Mouse (Mus musculus) frontal cortex, adult (tissue): ENCODE measurements around the gene Stat1.
A peak's percentile ranks its signal among the peaks of the same experiment; 100 is the strongest.

Experiments used
- ATAC-seq: cut with Nextera tagmentation; 2 replicates; pipeline ENCODE4 v1.9.2; 2017; ENCODE audit warnings: mild to moderate bottlenecking, moderate library complexity, mixed read lengths; ENCODE audit not compliant: low TSS enrichment

The Stat1 gene

DNA sequence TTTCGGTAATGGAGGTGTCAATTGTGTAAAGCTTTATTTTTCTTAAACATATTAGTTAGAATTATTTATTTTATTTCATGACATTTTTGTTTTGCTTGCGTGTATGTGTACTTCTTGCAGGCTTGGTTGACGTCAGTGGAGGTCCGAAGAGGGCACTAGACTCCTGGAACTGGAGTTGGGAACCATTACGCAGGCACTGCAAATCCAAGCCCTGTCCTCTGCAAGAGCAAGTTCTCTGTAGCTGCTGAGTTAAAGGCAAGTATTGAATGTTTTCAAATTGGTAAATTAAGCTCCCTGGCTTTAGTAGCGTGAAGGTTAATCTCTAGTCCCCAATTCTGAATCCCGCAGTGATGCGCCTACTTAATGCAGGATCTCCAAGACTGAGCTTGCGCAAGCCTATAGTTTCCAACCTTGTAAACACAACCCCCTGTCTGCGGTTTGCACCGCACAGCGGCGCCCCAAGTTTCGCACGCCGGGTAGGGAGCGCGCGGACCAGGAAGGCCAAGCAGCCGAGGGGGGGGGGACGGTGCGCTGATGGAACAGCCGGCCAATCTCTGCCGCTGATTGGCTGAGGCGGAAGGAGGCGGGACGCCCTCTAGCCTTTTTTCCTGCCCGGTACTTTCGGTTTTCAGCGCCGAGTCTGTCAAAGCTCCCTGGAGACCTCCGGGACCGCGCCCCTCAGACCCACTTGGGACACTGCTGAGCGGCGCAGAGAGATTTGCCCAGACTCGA lies at the start of gene Stat1:
Gene Stat1, plus strand, starts transcription at position 581 of the 732 bp plus-strand sequence.
- ATAC-seq: peak; percentile 95

DNA sequence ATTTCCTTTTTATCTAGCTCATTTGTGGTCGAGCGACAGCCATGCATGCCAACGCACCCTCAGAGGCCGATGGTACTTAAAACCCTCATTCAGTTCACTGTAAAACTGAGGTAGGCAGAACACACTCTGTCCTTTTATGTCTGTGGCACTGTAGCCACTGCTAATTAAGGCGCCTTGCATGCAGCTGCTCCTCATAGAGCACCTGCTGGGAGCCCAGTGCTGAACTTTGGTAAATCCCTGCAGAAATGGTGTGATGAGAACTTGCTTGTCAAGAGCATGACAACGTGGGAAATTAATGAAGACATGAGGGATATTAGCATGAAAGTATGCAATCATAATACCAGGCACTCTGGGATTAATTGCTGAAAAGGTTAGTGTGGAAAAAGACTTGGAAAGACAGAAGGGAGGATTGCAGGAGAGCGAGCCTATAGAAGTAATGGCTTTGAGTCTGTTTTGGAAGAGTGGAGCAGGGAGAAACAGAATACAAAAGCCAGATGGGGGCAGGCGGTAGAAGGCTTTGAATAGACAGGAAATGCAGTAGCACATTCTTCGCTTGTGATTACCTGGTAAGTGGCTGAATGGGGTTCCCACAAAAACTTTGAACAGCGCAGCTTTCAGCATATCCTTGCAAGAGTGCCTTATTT lies 39.4 kb upstream of the Stat1 start:
- no peak for ATAC-seq

DNA sequence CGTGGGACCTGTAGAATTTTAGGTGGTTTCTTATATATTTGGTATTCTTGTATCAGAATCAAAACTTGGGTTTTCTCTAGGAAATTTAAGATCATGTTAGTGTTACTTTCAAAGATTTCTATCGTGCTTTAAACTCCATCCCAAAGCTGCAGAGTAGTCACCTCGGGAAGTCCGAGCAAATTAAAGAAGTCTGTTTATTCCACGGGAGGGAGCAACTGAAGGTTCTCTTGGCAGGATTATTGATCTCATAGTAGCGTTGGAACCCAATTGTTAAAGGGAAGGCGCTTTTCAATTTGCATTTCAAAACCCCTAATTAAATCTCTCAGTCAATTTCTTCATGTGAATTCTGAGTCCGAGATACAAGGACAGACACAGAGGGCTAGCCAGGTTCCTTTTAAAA lies 38.9 kb upstream of the Stat1 start:
- ATAC-seq: no peak

DNA sequence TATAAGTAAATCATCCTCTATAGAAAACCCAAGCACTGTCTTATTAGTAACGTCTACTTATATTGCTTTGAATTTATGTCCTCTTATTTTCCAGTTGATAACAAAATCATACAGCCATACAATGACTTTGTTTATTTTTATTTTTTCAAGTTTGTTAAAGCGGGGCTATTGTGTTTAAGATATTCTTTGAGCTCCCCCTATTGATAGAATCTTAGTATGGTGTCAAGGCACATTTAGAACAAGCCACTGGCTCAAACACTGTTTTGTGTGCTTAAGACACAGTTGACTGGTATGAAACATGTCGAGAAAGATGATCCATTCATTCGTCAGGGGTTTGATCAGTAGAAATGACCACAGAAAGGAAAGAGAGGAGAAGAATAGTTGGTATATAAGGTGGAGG lies 33.0 kb upstream of the Stat1 start:
- ATAC-seq: peak; percentile 82

DNA sequence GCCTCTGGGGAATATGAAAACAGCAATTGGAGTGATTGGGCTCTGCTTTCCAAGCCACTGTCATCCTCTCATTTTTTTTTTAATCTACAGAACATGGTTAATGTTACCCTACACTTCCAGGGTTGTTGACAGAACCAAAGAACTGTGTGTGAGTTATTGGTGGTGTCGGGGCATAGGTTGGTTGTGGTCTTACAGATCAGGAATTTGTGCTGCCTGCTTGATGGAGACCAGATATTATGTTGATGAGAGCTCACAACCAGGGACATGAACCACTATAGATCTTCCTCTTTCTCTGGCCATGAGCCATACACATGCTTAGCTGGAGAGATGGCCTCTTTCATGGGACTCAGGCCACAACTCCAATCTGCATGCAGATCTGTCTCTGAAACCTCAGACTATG lies 32.1 kb upstream of the Stat1 start:
- no peak for ATAC-seq

DNA sequence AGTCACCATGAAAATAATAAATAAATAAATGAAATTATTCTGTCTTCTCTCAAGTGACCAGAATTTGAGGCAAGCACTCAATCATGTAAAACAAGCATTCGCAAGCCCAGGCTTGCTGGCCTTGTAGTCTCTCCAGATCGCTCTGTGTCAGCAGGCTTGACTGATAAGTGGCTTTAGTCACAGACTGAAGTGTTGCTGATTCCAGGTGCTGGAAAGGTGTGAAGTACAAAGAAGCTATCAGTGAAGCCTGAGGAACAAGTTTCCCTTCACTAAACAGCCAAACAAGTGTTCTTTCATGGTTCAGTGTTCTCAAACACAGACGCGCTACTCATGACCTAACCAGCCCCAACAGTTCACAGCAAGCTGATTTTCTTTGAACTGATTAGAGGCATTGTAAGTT lies 30.6 kb upstream of the Stat1 start:
- no peak for ATAC-seq

DNA sequence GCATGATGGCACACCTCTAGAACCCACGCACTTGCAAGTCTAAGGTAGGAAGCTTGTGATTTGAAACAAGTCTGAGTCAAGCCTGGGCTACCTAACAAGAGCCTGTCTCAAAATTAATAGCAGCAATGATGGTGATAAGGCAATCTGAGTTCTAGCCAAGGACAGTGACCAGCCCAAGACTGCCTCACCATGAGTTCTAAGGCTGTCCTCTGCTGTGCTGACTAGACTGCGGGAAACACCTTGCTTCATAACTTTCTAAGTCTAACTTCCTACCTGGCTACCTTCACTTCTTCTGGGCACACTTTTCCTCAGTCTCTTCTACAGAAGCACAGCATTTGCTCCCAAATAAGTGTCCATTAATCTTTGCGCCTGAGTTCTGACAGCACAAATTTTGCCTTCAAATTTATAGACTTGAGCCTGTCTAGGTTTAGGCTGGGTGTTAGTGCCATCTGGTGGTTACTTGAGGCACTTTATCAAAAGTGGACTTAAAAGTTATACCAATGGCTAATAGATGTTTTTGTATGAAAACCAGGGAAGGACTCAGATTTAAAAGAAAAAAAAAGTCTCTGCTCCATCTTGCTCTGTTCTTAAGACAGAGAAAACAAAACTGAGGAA lies 20.5 kb upstream of the Stat1 start:
- peak; percentile 79 for ATAC-seq

DNA sequence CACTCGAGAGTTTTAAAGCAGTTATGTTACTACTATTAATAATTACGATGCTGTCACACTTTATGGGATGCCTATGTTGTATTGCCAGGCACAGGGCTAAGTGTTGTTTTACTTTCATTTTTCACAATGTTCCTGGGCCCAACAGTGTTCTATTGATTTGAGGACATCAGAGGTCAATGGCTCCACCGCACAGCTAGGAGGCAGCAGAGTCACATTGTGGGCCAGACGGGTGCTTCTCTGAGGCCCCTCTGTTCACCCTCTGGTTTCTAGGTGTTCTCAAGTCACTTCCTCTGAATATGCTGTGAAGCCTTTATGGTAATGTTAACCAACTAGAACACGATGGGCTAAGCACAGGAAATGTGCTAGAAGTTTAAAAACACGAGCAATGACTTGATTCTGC lies 18.7 kb upstream of the Stat1 start:
- ATAC-seq: no peak

DNA sequence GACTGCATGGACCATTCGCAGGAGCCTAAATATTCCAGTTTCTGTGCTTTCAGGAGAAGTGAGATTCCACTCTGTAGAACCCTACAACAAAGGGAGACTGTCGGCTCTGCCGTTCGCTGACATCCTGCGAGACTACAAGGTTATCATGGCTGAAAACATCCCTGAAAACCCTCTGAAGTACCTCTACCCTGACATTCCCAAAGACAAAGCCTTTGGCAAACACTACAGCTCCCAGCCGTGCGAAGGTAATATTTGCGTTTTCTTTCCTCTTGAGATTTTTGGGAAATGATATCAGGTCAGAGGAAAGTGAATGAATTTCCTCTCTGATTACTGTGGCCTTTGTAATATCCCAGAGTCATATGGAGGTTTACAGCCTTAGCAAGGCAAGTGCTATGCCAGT lies 16.4 kb upstream of the Stat1 start:
- no peak for ATAC-seq

DNA sequence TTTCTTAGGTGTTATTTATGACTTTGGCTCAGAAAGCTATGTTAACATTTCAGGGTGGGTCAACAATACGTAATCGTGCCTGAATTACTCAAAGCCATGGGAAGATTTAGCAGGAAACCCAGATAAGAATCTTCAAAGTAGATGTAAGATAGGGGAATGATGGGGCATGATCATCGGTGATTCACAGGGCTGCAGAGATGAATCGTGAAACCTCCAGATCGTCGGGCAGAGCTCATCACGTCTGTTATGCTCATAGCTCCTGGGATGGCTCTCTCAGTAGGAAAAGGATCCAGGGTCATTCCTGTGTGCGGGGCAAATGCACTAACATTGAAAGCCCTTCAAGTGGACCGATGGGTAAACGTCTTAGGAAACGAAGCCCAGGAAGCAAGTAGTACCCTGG lies 12.0 kb upstream of the Stat1 start:
- no peak for ATAC-seq

DNA sequence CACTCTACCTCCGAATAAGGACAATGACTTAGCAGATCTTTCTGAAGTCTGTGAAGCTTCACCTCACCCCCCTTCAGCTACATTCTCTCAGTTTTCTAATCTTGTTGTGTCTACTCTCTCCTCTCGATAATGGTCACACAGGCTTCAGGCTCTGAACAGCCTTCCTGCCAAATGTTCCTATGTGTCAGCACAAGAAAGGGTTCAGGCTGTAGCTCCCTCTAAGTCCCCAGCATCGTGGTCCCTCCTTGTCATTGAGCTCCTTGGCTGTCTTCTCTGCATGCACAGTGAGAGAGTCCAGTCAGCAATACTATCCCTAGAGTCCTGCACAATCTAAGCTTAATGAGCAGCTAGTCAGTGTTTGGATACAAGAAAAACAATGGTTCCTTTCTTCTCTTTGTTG lies 8.0 kb upstream of the Stat1 start:
- ATAC-seq: no peak

DNA sequence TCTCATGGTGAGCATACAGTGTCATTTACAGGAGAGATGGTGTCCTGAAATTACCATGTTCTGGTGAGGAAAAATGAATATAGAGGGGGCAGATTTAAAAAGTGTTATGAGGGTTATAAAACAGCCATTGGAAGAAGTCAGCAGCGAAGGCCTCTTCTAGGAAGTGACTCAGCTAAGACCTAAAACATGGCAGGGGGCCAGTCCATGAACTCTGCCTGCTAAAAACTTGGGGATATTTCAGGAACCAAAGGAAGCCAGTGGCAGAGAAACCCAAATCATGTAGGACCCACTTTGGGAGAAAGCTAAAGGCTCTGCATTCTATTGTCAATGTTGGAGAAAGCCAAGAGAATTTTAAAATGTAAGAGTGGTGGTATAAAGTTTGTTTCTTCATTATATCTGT lies 6.9 kb upstream of the Stat1 start:
- no peak for ATAC-seq

DNA sequence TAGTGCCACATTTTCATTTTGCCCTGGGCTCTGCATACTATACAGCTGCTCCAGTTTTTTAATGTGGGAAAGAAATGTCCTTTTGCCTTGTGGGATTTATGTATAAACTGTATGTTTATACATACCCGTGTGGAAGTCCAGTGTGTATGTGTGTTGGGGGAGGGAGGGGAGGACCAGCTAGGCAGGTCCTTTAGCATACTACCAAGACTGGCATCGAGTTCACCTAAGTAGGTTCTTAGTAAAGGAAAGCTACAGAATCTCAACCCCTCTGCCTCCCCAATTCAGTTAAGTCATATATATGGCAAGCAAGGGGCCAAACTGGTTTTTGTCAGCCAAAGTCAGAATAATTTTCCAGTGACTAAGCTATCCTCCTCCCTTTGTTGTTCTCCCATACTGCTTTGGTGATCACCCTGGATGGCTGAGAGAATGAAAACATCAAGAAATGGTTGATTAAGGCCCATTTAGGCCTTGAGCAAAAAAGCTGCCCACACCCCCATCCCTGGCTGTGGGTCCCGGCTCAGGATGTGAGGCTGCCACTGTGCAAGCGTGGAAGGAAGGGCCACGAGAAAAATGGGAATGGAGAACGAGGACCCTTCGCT lies 6.1 kb upstream of the Stat1 start:
- ATAC-seq: peak; percentile 2; the same call in 1 of the 2 replicates

DNA sequence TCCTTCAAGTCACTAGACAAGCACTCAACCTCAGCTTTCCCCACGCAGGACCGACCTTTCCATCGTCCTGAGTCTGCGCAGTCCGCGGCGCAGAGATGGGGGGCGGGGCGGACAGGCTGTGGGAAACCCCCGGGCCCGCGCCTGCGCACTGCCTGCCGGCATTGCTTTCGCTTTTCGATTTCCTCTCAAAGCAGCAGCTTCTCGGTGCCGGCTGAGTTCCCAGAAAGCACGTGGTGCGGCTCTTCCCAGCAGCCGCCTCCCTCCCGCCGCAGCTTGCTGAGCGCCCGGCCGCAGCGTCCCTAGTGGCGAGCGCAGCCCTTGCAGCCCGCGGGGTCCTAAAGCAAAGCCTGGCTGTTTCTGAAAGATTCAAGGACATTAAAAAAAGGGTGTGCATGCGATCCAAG lies 5.6 kb upstream of the Stat1 start:
- peak; percentile 97 for ATAC-seq

DNA sequence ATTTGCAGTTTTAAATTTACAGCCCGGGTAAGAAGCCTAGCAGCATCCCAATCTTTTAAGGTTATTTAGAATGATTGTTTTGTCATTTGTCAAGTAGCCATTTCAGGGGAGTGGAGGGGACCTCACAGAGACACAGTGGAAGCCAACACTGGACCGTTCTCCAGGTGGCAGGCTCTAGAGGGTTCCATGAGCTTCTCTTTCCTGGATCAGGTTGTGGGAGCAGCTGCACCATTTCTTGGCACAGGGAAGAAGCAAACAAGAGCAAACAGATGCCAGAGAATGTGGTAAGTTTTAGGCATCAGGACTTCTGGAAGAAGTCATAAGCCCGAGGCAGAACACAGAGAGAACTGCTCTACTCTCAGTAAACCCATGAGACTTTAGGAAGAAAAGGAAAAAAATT lies 2.8 kb upstream of the Stat1 start:
- ATAC-seq: no peak

DNA sequence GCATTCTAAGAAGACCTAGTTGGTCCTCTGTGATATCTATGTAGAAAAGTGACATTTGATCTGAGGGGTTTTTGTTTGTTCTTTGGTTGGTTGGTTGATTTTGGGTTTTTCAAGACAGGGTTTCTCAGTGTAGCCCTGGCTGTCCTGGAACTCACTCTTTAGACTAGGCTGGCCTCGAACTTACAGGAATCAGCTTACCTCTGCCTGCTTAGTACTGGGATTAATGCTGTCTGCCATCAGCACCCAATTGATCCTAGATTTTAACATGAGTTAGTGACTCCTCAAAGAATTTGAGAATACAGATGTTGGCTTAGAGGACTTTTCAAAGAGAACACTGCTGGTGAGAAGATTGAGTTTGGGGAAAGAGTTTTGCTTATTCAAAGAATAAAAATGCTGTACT lies 1.5 kb upstream of the Stat1 start:
- no peak for ATAC-seq

DNA sequence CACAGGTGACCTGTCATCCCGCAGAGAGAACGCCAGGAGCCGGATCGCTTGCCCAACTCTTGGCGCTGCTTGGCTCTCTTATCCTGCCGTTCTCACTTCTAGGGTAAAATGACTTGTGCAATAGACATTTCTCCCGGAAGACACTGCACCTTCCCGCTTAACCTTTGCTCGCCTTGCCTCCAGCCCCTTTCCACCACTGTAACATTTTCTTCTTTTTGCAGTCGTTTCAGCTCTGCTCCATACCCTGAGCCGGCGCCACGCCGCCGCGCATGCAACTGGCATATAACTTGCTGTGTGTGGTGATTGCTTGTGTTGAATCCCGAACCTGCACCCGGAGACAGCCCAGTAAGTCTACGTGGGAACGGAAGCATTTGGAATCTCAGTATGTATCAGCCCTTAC lies 451 bp downstream of the Stat1 start:
- peak; percentile 53 for ATAC-seq

DNA sequence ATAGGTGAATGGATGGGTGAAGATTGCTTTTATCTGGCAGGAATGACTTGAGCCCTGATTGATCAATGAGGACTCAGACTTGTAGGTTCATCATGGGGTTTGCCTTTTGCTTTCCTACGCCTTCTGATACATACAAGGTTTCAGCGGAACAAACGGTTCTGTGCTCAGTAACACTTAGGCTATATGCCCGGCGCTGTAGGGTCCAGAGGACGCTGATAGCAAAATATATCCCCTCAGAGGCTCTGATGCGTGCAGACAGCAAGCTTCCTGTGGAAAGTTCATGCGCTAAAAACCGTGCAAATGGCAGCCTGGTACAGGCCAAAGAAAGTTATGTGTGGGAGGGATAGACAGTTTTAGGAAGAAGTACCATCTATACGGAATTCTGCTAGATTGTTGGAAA lies 951 bp downstream of the Stat1 start:
- ATAC-seq: no peak

DNA sequence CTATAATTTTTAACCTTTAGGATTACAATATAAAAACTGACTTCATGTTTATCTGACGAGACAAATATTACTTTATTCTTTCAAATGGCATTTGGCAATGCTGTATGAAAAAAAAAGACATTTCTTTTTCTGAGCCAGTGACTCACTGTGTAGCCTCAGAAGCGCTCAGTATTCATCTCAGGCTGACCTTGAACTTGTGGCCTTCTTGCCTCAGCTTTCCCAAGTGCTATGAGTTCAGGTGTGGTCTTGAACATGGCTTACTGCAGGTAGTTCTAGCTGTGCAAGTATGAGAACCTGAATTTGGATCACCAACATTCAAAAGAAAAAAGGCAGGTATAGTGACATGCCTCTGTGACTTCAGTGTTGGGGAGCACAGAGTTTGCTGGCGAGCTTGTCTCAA lies 1.8 kb downstream of the Stat1 start:
- no peak for ATAC-seq

DNA sequence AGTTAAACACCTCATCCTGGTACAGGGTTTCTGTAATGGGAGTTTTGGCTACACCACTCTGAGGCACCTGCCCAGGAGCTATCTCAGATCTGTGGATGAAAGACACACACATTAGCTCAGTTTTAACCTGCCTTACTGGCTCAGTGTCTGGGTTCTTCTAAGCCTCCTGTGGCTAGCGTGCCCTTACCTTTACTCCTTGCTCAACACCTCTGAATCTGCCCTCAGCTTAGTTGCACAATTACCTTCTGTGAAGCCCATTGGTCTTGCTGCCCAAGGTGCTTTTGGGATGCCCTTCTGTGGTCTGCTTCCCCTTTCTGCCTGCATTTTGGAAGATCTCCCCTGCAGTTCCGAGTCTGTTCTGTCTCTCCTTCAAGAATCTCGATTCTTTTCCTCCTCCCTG lies 5.6 kb downstream of the Stat1 start:
- no peak for ATAC-seq

DNA sequence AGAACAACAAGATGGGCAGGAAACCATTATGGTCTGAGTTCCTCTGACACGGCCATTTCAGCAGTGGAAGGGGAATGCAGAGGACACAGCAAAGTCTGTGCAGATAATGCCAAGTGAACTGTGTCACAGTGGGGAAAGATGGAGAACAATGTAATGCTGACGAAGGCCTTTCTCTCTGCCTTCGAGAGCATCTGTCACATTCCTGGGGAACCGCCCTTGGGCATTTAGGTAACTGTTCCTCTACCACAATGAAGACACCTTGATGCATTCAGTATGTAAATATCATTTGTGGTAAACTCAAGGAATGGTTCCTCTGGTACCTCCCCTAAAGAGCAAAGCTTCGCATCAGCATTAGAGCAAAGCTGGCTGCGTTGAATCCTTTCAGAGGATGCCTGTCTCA lies 8.1 kb downstream of the Stat1 start:
- ATAC-seq: no peak

DNA sequence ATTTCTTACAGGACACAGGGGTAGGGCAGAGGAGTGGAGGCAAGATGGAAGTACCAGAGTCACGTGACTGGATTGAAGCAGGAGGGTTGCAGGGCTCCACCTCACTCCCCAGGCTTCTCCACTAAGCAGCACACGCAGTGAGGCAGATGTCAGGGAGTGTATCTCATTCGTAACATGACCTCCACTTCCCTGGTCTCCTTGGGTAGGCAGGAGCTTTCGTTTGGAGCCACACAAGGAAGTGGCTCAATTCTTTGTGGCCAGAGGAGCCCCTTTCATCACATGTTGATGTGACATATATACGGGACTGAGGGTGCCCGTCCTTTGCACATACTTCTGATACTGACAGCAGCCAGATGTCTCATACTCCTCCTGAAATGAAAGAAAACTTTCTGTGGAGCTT lies 10.6 kb downstream of the Stat1 start:
- ATAC-seq: no peak

DNA sequence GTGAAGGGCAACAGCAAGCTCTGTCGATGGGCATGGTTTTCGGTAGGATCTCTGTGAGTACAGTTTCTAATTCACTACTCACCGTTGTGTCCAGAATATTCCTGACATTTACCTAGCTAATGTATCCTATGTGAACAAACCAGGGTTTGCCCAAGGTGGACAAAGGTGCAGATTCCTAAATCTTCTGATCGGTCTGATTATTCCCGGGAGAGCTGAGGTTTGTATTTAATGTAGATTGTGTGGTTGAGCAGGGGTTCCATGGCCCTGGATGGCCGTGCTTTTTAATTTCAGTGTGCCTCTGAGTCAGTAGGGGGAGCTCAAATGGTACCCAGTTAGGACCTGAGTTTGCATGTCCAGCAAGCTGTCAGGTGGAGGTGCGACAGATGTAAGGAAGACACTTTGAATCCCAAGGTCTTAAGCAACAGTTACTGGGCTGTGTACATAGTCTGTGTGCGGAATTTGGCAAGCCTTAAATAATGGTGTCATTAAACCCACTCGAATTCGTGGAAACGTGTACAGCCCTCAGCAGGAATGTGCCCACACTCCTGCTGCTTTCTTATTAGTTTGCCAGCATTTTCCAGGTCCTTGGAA lies 12.6 kb downstream of the Stat1 start:
- ATAC-seq: peak; percentile 83
